Mouse (Mus musculus) stomach, embryonic 14.5 days (tissue): ENCODE results near the gene Hmga1. TPM values are rescaled to one million over a fixed set of nuclear protein-coding genes. Genes with fewer than 3 reads are reported as not detected.

Experiments used
- ATAC-seq: fragments of 200-750 bp; cut with Nextera tagmentation; 2 replicates; pipeline ENCODE4 v1.8.0; 2017; ENCODE audit warnings: low read depth, moderate TSS enrichment; ENCODE audit not compliant: insufficient number of reproducible peaks, insufficient read depth, low FRiP score
- H3K27ac ChIP-seq: fragments of 300-500 bp; sonication (generic); 2 replicates; pipeline ENCODE4 v1.5.1; 2014; ENCODE audit warnings: mild to moderate bottlenecking, low read length, moderate library complexity, mixed read lengths
- H3K27me3 ChIP-seq: fragments of 300-500 bp; sonication (generic); 2 replicates; pipeline ENCODE4 v1.6.1; 2014; ENCODE audit warnings: low read length, control low read depth, mixed read lengths; ENCODE audit not compliant: control insufficient read depth, insufficient read depth
- H3K36me3 ChIP-seq: fragments of 300-500 bp; sonication (generic); 2 replicates; pipeline ENCODE4 v1.6.1; 2014; ENCODE audit warnings: mild to moderate bottlenecking, control low read depth, low read length, moderate library complexity, mixed read lengths; ENCODE audit not compliant: control insufficient read depth, insufficient read depth
- H3K4me1 ChIP-seq: fragments of 300-500 bp; sonication (generic); 2 replicates; pipeline ENCODE4 v1.6.1; 2014; ENCODE audit warnings: low read length, control low read depth, mixed read lengths; ENCODE audit not compliant: control insufficient read depth, insufficient read depth
- H3K4me2 ChIP-seq: fragments of 300-500 bp; sonication (generic); replicated peaks from 2 replicates; pipeline ENCODE4 v1.6.1; 2014; ENCODE audit warnings: low read depth, low read length, control low read depth
- H3K4me3 ChIP-seq: fragments of 300-500 bp; sonication (generic); 2 replicates; pipeline ENCODE4 v1.5.1; 2014; ENCODE audit warnings: low read depth, low read length, control low read depth
- H3K9ac ChIP-seq: fragments of 300-500 bp; sonication (generic); replicated peaks from 2 replicates; pipeline ENCODE4 v1.6.1; 2014; ENCODE audit warnings: low read depth, mild to moderate bottlenecking, control low read depth, low read length, moderate library complexity, mixed read lengths
- H3K9me3 ChIP-seq: fragments of 300-500 bp; sonication (generic); 2 replicates; pipeline ENCODE4 v1.6.1; 2016; ENCODE audit warnings: low read depth, low read length, control low read depth; ENCODE audit not compliant: control insufficient read depth
- WGBS: fragments of 180-500 bp; shearing (Covaris S2); extraction: QIAGEN DNeasy Blood & Tissue Kit; methylation state at CpG from one replicate; pipeline ENCODE4 v1.1.7; 2014; 5-methylcytosine and 5-hydroxymethylcytosine counted together
- polyA plus RNA-seq: library from polyadenylated mRNA; unstranded; fragments of >200 nt; fragmentation: Nextera tagmentation; extraction: Ambion mirVana; gene quantifications from 2 replicates; pipeline ENCODE4 v1.2.1, GENCODE M21; 2014

Gene Hmga1
- polyA plus RNA-seq, 1 experiment from 2014 or later = 239 TPM

DNA sequence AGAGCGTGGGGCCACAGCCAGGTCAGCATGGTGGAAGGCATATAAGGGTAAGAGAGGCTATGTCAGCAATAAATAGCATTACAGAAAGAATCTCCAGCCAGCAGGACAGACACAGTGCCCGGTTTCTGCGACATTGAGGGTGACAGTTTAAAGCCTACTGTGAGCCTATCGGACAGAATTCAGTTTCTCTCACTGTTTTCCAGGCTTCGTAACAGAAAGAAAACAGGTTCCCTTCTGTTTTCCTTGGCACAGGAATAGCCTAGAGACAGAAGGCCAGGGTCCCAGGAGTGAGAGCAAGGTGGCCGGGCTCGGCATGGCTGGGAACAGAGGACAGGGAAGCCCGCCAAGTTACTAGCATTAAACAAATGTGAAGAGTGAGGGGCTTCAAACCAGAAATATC lies 23.5 kb downstream of the Hmga1 start:
- 94% methylated on average over 8 of the region's 8 CpGs for WGBS
- ATAC-seq = no peak
- Histone ChIP-seq H3K4me2 (no peak overlapping the region), H3K4me1 (no peaks in the 10 kb centered on the region), H3K36me3 (peaks cover 57% of the 10 kb centered on the region), H3K9ac (no peak overlapping the region), H3K9me3 (no peaks in the 10 kb centered on the region), H3K27ac (no peak overlapping the region), H3K4me3 (no peak overlapping the region), H3K27me3 (no peaks in the 10 kb centered on the region)

DNA sequence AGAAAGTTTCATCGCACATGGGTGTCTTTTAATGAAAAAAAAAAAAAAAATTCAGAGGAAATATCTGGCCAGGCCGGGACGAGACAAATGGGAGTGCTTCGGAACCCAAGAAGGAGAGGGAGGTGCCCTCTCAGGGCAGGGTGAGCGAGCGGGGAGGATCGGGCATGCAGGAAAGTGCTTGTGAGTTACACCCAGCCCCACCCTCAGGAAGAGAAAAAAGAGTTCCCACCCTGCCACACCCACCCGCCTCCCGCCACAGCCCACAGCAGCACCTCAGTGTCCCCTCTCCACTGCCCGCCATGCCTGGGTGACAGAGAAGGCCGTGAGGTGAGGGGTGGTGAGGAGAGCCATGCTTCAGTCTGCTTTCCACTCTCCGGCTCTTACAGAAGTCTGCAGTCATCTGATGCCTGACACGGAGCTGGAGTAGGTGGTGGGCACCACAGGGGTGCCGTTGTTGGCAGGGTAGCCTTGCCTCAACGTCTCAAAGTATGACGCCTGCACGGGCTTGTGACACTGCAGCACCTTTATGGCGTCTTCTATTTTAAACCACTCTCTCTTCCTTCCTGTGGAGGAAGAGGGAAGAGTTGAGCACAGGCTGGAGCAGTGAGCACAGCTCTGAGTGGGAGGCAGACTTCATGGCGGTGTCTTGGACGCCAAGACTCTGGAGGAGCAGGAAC lies 24.2 kb downstream of the Hmga1 start:
- Histone ChIP-seq H3K27ac (no peak overlapping the region), H3K9me3 (no peaks in the 10 kb centered on the region), H3K4me2 (no peak overlapping the region), H3K27me3 (no peaks in the 10 kb centered on the region), H3K4me3 (no peak overlapping the region), H3K9ac (no peak overlapping the region), H3K36me3 (peaks cover 58% of the 10 kb centered on the region), H3K4me1 (no peaks in the 10 kb centered on the region)
- WGBS = 85% methylated on average over 18 of the region's 20 CpGs
- no peak for ATAC-seq

DNA sequence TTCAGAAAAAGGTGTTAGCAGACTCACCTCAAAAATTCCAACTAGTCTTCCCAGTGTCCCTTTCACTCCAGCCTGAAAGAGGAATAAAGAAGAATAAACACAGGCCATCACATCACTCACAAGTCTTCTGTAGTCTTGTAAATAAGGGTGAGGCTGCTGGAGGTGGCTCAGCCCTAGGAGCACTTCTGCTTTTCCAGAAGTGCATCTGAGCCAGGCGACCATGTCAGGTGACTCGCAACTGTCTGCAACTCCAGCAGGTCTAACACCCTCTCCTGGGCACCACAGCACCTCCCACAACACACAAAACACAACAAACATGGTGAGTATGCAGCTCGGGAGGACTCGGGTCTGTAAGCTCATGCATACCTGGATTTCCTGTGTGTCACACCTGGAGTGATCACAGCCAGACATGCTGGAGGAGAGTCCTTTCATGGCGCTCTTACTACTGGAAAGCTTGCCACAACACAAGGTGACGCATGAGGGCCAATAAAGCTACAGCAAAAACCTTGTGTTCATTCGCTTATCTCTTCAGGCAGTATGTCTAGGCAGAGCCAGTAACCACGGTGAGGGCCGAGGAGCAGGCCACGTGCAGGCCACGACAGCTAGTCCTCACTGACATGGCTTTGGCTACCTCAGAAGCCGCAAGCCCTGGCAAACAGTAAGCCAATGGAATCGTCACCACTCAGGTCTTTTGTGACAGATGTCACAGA lies 27.0 kb downstream of the Hmga1 start:
- Histone ChIP-seq H3K4me1 (no peaks in the 10 kb centered on the region), H3K9me3 (no peaks in the 10 kb centered on the region), H3K4me3 (no peak overlapping the region), H3K27me3 (no peaks in the 10 kb centered on the region), H3K27ac (no peak overlapping the region), H3K9ac (no peak overlapping the region), H3K36me3 (peaks cover 51% of the 10 kb centered on the region), H3K4me2 (no peak overlapping the region)
- 85% methylated on average over 13 of the region's 13 CpGs for WGBS
- ATAC-seq = no peak

DNA sequence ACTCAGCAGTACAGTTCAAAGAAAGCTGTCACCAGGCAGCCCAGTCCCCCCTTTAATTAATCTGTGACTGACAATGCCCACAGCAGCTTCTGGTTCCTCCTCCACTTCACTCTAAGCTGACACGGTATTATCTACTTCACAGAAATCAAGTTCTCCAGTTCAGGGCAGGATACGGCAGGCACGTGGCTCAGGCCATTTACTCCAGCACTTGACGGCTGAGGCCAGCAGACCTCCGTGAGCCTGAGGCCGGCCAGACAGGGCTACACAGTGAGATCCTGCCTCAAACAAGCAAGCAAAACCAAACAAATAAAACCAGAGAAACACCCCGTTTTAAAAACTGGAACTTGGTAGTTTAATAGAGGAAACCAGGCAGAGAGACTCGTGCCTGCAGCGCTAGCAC lies 30.4 kb downstream of the Hmga1 start:
- no peaks in the 10 kb centered on the region for H3K9me3 ChIP-seq
- ATAC-seq = no peak
- H3K4me2 ChIP-seq = no peak overlapping the region
- no peaks in the 10 kb centered on the region for H3K4me1 ChIP-seq
- no peak overlapping the region for H3K27ac ChIP-seq
- no peak overlapping the region for H3K9ac ChIP-seq
- H3K36me3 ChIP-seq = peaks cover 35% of the 10 kb centered on the region
- no peak overlapping the region for H3K4me3 ChIP-seq
- no peaks in the 10 kb centered on the region for H3K27me3 ChIP-seq
- 65% methylated on average over 9 of the region's 9 CpGs for WGBS

DNA sequence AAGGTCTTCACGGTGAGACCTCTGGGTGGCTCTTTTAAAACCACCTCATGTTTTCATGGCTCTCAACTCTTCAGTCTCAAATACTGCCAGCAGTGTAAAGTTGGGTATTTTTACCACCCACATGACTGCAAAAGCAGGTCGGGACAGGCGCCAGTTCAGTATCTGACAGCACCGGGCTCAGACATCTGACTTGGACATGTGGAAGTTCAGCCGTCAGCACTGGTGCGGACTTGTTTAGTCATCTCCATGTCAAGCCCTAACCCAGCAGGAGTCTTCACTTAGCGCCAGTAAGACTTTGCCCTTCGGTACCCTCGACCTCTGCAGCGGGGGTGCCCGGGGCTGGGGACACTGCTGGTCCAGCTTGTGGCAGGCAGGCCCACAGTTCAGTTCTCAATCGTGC lies 31.0 kb downstream of the Hmga1 start:
- H3K4me3 ChIP-seq = no peak overlapping the region
- no peaks in the 10 kb centered on the region for H3K4me1 ChIP-seq
- H3K36me3 ChIP-seq = peaks cover 33% of the 10 kb centered on the region
- H3K4me2 ChIP-seq = no peak overlapping the region
- H3K9ac ChIP-seq = no peak overlapping the region
- H3K27ac ChIP-seq = no peak overlapping the region
- no peaks in the 10 kb centered on the region for H3K27me3 ChIP-seq
- no peak for ATAC-seq
- H3K9me3 ChIP-seq = no peaks in the 10 kb centered on the region
- 81% methylated on average over 12 of the region's 12 CpGs for WGBS

DNA sequence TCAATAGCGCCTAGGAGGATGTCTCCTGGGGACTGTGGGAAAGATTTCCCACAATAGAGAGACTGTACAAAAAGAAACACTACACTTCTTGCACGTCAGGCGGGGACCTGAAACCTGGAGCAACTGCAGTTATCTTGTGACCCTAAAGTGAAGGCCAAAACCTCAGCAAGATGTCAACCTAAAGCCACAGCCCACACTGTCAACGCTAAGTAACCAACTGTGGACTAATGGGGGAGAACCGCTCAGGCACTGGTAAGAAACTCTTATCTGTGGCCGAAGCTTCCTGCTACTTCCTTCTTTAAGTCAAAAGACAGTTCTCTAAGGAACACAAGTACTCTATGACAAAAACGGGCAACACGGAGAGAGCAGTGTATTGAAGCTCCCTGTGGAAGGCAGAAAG lies 31.9 kb downstream of the Hmga1 start:
- no peak overlapping the region for H3K4me3 ChIP-seq
- no peaks in the 10 kb centered on the region for H3K27me3 ChIP-seq
- H3K9ac ChIP-seq = no peak overlapping the region
- H3K27ac ChIP-seq = no peak overlapping the region
- 81% methylated on average over 8 of the region's 8 CpGs for WGBS
- H3K4me2 ChIP-seq = no peak overlapping the region
- H3K4me1 ChIP-seq = no peaks in the 10 kb centered on the region
- H3K9me3 ChIP-seq = no peaks in the 10 kb centered on the region
- ATAC-seq = no peak
- H3K36me3 ChIP-seq = peaks cover 35% of the 10 kb centered on the region

DNA sequence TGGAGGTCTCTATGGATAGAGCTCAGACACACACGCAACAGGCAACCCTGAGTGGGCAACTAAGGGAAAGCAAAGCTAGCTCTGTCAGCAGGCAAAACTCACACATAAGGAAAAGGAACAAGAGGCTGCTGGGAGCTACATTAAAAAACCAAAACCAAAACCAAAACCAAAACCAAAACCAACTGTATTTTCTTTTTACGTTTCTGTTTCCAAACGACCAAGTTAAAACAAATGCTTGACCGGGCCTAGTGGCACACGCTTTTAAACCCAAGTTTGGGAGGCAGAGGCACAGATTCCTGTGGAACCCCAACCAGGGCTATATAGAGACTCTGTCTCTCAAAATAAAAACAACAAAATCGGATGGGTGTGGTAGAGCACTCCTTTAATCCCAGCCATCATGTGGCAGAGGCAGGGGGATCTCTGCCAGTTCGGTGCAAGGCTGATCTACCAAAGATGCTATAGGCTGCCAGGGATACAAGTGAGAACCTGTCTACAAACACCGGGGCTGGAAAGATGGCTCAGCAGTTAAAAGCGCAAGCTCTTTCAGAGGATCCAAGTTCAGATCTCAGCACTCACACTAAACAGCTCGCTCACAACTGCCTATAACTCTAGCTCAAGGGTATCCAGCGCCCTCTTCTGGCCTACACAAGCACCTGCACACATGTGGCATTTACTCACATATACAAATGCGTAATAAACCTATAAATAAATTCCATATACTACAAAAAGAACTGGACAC lies 35.7 kb downstream of the Hmga1 start:
- no peak overlapping the region for H3K27ac ChIP-seq
- no peaks in the 10 kb centered on the region for H3K4me1 ChIP-seq
- H3K4me3 ChIP-seq = no peak overlapping the region
- no peaks in the 10 kb centered on the region for H3K27me3 ChIP-seq
- ATAC-seq = no peak
- H3K9ac ChIP-seq = no peak overlapping the region
- H3K9me3 ChIP-seq = no peaks in the 10 kb centered on the region
- 90% methylated on average over 12 of the region's 12 CpGs for WGBS
- no peak overlapping the region for H3K4me2 ChIP-seq
- H3K36me3 ChIP-seq = peaks cover 57% of the 10 kb centered on the region

DNA sequence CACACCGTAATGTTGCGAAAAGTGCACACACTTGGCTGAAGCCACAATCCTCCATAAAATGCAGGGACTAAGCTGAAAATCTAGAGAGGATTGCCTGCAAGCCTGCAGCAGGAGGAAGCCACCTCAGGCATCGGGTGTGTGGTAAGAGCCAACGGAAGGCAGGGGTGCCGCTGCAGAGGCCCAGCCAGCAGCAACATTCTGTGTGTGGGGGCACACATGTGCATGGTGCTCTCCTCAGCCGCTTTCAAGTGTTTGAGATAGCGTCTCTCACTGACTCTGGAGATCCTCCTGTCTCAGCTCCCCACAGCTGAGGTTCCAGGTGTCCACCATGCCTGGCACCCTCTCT lies 36.2 kb downstream of the Hmga1 start:
- ATAC-seq = no peak
- Histone ChIP-seq H3K27ac (no peak overlapping the region), H3K4me2 (no peak overlapping the region), H3K36me3 (peaks cover 57% of the 10 kb centered on the region), H3K27me3 (no peaks in the 10 kb centered on the region), H3K9ac (no peak overlapping the region), H3K4me1 (no peaks in the 10 kb centered on the region), H3K9me3 (no peaks in the 10 kb centered on the region), H3K4me3 (no peak overlapping the region)
- 98% methylated on average over 7 of the region's 7 CpGs for WGBS
